Mouse (Mus musculus) cerebellum, adult 2 months (tissue): Measurements from ENCODE around the gene Borcs6.

Source experiments
- CTCF ChIP-seq: fragments of 200-500 bp; IDR thresholded peaks from 2 replicates; pipeline ENCODE4 v1.5.1; 2011; ENCODE audit warnings: low read depth, mild to moderate bottlenecking, control low read depth, low read length, moderate library complexity, borderline replicate concordance; ENCODE audit not compliant: insufficient read depth
- POLR2A ChIP-seq: fragments of 200-500 bp; IDR thresholded peaks from 2 replicates; pipeline ENCODE4 v1.6.1; 2011; ENCODE audit warnings: low read length, control low read depth, borderline replicate concordance; ENCODE audit not compliant: insufficient read depth

DNA sequence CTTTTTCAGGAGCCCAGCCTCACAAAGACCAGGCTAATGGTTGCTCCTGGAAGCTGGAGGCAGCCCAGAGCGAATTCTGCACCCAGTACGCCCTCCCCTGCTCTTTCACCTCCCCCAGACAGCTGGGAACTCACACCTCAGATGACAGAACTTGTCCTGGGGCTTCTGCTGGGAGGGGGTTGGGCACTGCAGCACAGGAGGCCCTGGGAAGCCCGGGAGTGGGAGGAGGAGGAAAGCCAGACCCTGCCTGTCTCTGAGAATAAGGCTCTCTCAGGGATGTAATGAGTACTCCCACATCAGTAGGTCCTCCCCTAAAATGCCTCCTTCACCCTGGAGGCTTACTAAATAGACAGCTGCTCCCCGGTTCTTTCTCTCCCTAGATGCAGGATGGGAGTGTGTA lies 27.6 kb downstream of the Borcs6 start:
- TF ChIP-seq CTCF (no peak), POLR2A (no peak)
